Mouse (Mus musculus) liver, embryonic 14.5 days (tissue): Measurements from ENCODE around the gene Ccdc65. TPM values are rescaled to one million over a fixed set of nuclear protein-coding genes. Genes with fewer than 3 reads are reported as not detected.

ENCODE experiments used
- ATAC-seq: fragments of 200-750 bp; cut with Nextera tagmentation; 2 replicates; pipeline ENCODE4 v1.8.0; 2017; ENCODE audit warnings: moderate number of reproducible peaks, mild to moderate bottlenecking, moderate library complexity; ENCODE audit not compliant: insufficient read depth
- DNase-seq, 3 experiments: peaks; one replicate each; pipeline ENCODE4 v3.0.0-alpha.2; 2012 to 2013; ENCODE audit warnings: low read depth in 3 of 3, low spot score in 3 of 3
- H3K27ac ChIP-seq: fragments of 300-500 bp; sonication (generic); 2 replicates; pipeline ENCODE4 v1.5.1; 2014; ENCODE audit warnings: moderate library complexity, mild to moderate bottlenecking, control low read depth, inconsistent platforms
- H3K27me3 ChIP-seq: fragments of 300-500 bp; sonication (generic); 2 replicates; pipeline ENCODE4 v1.6.1; 2014; ENCODE audit warnings: mild to moderate bottlenecking, low read length, moderate library complexity; ENCODE audit not compliant: control insufficient read depth, insufficient read depth
- H3K36me3 ChIP-seq: fragments of 300-500 bp; sonication (generic); replicated peaks from 2 replicates; pipeline ENCODE4 v1.6.1; 2014; ENCODE audit warnings: low read depth; ENCODE audit not compliant: control insufficient read depth, insufficient read depth
- H3K4me1 ChIP-seq, 2 experiments: fragments of 200-500 bp in 1 of 2; fragments of 300-500 bp in 1 of 2; sonication (generic) in 1 of 2; replicated peaks; 2 replicates each; pipeline ENCODE4 v1.6.1; 2012 to 2014; ENCODE audit warnings: antibody characterized with exemption in 1 of 2, inconsistent platforms in 1 of 2, low read length in 1 of 2; ENCODE audit not compliant: control insufficient read depth in 2 of 2, insufficient read depth in 2 of 2
- H3K4me2 ChIP-seq: fragments of 300-500 bp; sonication (generic); 2 replicates; pipeline ENCODE4 v1.6.1; 2014; ENCODE audit warnings: low read depth, mild to moderate bottlenecking, control low read depth, moderate library complexity
- H3K4me3 ChIP-seq, 2 experiments: fragments of 200-500 bp in 1 of 2; fragments of 300-500 bp in 1 of 2; sonication (generic) in 1 of 2; 2 replicates each; pipeline ENCODE4 v1.5.1; 2012 to 2014; ENCODE audit warnings: low read depth in 2 of 2, low read length in 2 of 2, mild to moderate bottlenecking in 2 of 2, control low read depth in 1 of 2, inconsistent platforms in 1 of 2, moderate library complexity in 1 of 2; ENCODE audit not compliant: insufficient read depth in 1 of 2
- H3K9ac ChIP-seq: fragments of 300-500 bp; sonication (generic); replicated peaks from 2 replicates; pipeline ENCODE4 v1.6.1; 2014; ENCODE audit warnings: mild to moderate bottlenecking, control low read depth, moderate library complexity
- H3K9me3 ChIP-seq: fragments of 300-500 bp; sonication (generic); 2 replicates; pipeline ENCODE4 v1.6.1; 2016; ENCODE audit warnings: low read length, mixed read lengths; ENCODE audit not compliant: control insufficient read depth
- CTCF ChIP-seq: IDR thresholded peaks from 2 replicates; pipeline ENCODE4 v1.5.1; 2016; ENCODE audit warnings: antibody characterized with exemption, low read depth, control low read depth
- EP300 ChIP-seq: IDR thresholded peaks from 2 replicates; pipeline ENCODE4 v1.6.1; 2016; ENCODE audit warnings: antibody characterized with exemption, low read depth
- WGBS: fragments of 180-500 bp; shearing (Covaris S2); extraction: QIAGEN DNeasy Blood & Tissue Kit; methylation state at CpG from one replicate; pipeline ENCODE4 v1.1.7; 2014; ENCODE audit not compliant: insufficient replicate concordance; 5-methylcytosine and 5-hydroxymethylcytosine counted together
- polyA plus RNA-seq, 2 experiments: library from polyadenylated mRNA; depleted of rRNA in 1 of 2; stranded (reverse) in 1 of 2; unstranded in 1 of 2; fragments of >200 nt; fragmentation: Nextera tagmentation in 1 of 2; extraction: Ambion mirVana in 1 of 2; gene quantifications; 2 replicates each; pipeline versions ENCODE4 v1.2.1 to v1.2.3; 2012 to 2014

The Ccdc65 gene
- polyA plus RNA-seq, 2 experiments, result 0.01 TPM; not detected in 1

DNA sequence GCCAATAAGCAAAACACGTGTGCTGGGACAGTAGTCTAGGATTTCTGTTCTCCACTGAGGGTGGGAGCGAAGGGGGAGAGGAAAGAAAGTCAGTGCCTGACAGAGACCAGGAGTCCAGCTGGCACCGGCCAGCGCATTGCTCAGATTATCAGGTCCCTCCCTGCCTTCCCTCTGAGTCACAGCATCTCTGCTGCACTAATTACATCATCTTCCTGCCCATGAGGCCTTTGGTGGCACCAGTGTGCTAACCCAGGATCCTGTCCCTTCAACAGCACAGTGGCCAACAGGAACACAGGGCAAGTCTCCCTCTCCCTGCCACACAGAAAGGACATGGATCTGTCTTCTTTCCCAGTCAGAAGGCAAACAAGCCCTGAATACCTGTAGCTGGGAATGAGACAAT lies 35.4 kb upstream of the Ccdc65 start:
- 54% methylated on average over 4 of the region's 4 CpGs for WGBS
- Histone ChIP-seq H3K4me1 (0 out of 4 replicates have a peak, but pooled peaks cover 0 to 3% of the 10 kb centered on the region in 2 experiments), H3K27me3 (peaks cover 36% of the 10 kb centered on the region), H3K9me3 (no peaks in the 10 kb centered on the region), H3K27ac (no peak overlapping the region), H3K4me3 (no peak overlapping the region), H3K4me2 (no peak overlapping the region), H3K9ac (no peak overlapping the region), H3K36me3 (no peaks in the 10 kb centered on the region)
- TF ChIP-seq EP300, result no peak
- no peak for TF ChIP-seq CTCF
- ATAC-seq, result no peak
- DNase-seq, result no peak

DNA sequence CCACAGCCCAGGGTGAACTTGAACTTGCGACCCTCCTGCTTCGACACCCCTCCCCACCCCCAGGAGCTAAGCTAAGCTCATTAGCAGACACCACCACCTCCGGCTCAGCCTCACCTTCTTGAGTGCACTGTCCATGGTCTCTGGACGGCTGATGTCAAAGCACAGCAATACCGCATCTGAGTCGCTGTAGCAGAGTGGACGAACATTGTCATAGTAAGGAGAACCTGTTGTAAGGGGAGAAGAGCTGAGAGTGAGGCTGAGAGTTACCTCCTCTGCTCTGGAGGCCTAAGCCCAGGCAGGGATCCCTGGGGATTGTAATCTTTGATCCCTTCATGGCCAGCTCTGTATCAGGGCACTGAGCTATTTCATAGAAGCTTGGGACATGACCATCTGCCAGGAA lies 34.3 kb upstream of the Ccdc65 start:
- Histone ChIP-seq H3K9me3 (no peaks in the 10 kb centered on the region), H3K4me3 (no peak overlapping the region), H3K27ac (no peak overlapping the region), H3K4me1 (0 out of 4 replicates have a peak, but pooled peaks cover 0 to 6% of the 10 kb centered on the region in 2 experiments), H3K9ac (no peak overlapping the region), H3K27me3 (peaks cover 44% of the 10 kb centered on the region), H3K36me3 (no peaks in the 10 kb centered on the region), H3K4me2 (no peak overlapping the region)
- ATAC-seq (no peak), DNase-seq (no peak)
- WGBS, result 55% methylated on average over 7 of the region's 7 CpGs
- TF ChIP-seq CTCF, result no peak
- no peak for TF ChIP-seq EP300

DNA sequence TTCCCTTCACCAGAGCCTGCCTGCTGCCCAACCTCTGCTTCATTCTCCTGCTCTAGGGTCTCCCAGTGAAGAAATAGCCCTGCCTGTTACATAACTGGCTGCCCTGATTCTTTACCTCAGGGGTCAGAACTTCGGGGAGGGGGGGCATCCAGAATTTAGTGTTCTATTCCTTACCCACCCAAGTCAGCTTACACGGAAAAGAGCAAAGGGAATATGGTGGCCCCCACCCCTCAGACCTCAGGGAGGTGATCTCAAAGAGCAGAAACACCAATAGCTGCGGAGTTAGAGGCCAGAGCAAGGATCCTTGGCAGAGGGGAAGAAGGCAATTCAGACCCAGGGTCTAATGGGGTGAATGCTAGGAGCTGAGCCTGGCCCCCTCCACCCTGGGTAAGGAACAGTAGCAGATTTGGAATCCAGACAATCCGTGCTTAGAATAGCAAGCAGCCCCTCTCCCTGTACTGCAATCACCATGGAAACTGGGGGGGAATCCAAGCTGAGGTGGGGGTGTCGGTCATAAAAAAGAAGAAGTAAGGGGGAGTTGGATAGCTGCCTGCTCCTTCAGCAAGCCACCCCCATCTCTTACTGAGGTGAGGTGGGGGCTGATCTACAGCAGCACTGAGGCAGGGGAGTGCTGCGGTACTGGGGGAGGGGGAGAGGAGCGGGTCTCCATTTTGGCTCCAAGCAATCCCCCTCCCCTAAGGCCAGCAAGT lies 33.6 kb upstream of the Ccdc65 start:
- no peak for ATAC-seq
- no peaks in the 10 kb centered on the region for H3K36me3 ChIP-seq
- H3K4me2 ChIP-seq, result no peak overlapping the region
- H3K27me3 ChIP-seq, result peaks cover 47% of the 10 kb centered on the region
- H3K9ac ChIP-seq, result no peak overlapping the region
- TF ChIP-seq EP300 (no peak), CTCF (no peak)
- 0 out of 4 replicates have a peak, but pooled peaks cover 0 to 6% of the 10 kb centered on the region in 2 experiments for H3K4me1 ChIP-seq
- no peak overlapping the region for H3K4me3 ChIP-seq
- DNase-seq, result no peak
- no peak overlapping the region for H3K27ac ChIP-seq
- H3K9me3 ChIP-seq, result no peaks in the 10 kb centered on the region
- WGBS, result 23% methylated on average over 7 of the region's 7 CpGs

DNA sequence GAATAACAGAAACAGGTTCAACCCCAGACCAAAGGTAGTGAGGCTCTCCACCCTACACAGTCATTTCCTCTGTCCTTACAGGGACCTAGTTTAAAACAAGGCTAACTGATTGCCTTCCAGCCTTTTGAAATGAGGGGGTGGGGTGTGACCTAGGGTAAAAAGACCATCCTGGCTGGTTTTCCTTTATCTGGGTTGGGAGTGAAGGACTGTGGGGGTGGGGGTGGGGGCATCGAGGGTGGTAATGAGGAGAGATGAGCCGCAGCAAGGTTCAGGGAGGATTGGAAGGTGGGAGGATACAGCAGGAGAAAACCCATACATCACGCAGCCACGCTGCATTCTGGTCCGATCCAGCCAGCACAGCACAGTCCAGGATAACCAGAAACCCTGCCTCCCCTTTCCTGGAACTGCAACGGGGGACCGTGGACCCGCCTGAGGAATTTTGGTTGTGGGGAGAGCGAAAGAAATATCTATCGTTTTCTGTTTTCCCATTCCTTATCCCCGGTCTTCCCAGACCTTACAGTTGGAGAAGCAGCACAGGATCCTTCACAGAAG lies 32.9 kb upstream of the Ccdc65 start:
- DNase-seq (no peak), ATAC-seq (no peak)
- Histone ChIP-seq H3K27ac (no peak overlapping the region), H3K4me3 (no peak overlapping the region), H3K36me3 (no peaks in the 10 kb centered on the region), H3K4me2 (no peak overlapping the region), H3K9me3 (no peaks in the 10 kb centered on the region), H3K27me3 (peaks cover 47% of the 10 kb centered on the region), H3K9ac (no peak overlapping the region), H3K4me1 (0 out of 4 replicates have a peak, but pooled peaks cover 0 to 6% of the 10 kb centered on the region in 2 experiments)
- WGBS, result 26% methylated on average over 11 of the region's 11 CpGs
- TF ChIP-seq EP300, result no peak
- TF ChIP-seq CTCF, result no peak

DNA sequence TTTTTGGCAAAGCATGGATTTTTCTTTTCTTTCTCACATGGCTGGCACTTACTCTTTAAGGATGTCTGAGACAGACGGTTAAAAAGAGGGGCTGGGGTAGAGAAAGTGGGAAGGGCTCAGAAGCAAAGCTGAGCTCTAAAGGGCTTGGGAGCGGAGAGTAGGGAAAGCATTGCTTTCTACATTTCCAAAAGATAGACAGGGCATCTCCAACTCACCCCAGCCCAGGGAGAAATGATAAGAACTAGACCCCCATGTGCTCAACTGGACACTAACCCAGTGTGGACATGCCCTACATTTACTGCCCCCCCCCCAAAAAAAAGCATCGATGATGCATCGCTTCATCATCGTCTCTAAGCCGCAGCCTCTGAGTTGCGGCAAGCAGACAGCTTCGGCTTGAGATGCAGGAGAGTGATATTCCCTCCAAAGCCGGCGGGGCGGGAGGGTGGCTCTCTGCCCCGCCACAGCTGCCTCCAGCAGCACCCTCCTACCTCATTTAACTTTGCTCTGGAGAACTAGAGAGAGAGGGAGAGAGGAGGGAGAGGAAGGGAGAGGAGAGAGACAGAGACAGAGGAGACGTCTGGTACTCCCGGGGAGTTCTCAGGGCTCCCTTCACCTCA lies 32.3 kb upstream of the Ccdc65 start:
- Histone ChIP-seq H3K4me2 (no peak overlapping the region), H3K27me3 (peaks cover 47% of the 10 kb centered on the region), H3K9ac (no peak overlapping the region), H3K4me1 (0 out of 4 replicates have a peak, but pooled peaks cover 0 to 6% of the 10 kb centered on the region in 2 experiments), H3K9me3 (no peaks in the 10 kb centered on the region), H3K27ac (no peak overlapping the region), H3K4me3 (no peak overlapping the region), H3K36me3 (no peaks in the 10 kb centered on the region)
- no peak for ATAC-seq
- no peak for DNase-seq
- TF ChIP-seq CTCF, result no peak
- no peak for TF ChIP-seq EP300
- 14% methylated on average over 14 of the region's 14 CpGs for WGBS
